19 mouse cellular contexts compared by ENCODE assay signal in genomic region chr3:51838696-51839352, GRCm38 (mm10).
DNase-seq lines count a peak whose midpoint lies in the region; ATAC-seq lines count a peak whose summit lies in the region.
"Had no signal": no experiment of that assay in that cellular context is flagged by ENCODE, and none has a peak within 500 bp of the region (broad histone marks: within the 10 kb centered on the region; RNA-seq: fewer than 3 reads in every experiment).

No protein-coding gene starts in this region.

- H3K9ac ChIP-seq in kidney, embryonic 15.5 days: no peak overlapping the region
- H3K9ac ChIP-seq in intestine, embryonic 15.5 days: no peak overlapping the region
- H3K9ac ChIP-seq in stomach, embryonic 15.5 days: no peak overlapping the region
- H3K9ac ChIP-seq: limb, embryonic 12.5 days; liver, postnatal 0 days; neural tube, embryonic 15.5 days had no signal

- no peak for DNase-seq in kidney, postnatal 36 days
- DNase-seq in frontal cortex, postnatal 36 days (ENCODE audit: low spot score in 2 of 2): no peak
- DNase-seq in frontal cortex, adult 2 months (ENCODE audit: extremely low spot score in 1 of 2, low spot score in 1 of 2): no peak
- DNase-seq: adrenal gland, postnatal 10 days; cerebellum, adult 8-10 months; heart, postnatal 4 days; kidney, adult 2 months; kidney, postnatal 10 days; layer of hippocampus, postnatal 36 days; liver, postnatal 0 days; right cerebral cortex, postnatal 25 days had no signal

- H3K4me3 ChIP-seq in kidney, embryonic 15.5 days (replicated peaks): no peak overlapping the region
- no peak overlapping the region for H3K4me3 ChIP-seq in intestine, embryonic 15.5 days (replicated peaks)
- H3K4me3 ChIP-seq in stomach, embryonic 15.5 days (replicated peaks): no peak overlapping the region
- H3K4me3 ChIP-seq: limb, embryonic 12.5 days; neural tube, embryonic 15.5 days had no signal

- ATAC-seq in kidney, embryonic 15.5 days (replicated peaks; ENCODE audit: low FRiP score): no peak
- peak; percentile 76 for ATAC-seq in intestine, embryonic 15.5 days
- ATAC-seq in megakaryocyte progenitor cell, adult 5-6 weeks (replicated peaks; ENCODE audit: poor library complexity): peak; percentile 20; the same call in 1 of the 2 replicates
- peak; percentile 70 for ATAC-seq in stomach, embryonic 15.5 days (ENCODE audit: insufficient read depth, low FRiP score, low read depth)
- ATAC-seq: liver, postnatal 0 days; lung, postnatal 0 days had no signal

- no peak overlapping the region for H3K4me2 ChIP-seq in kidney, embryonic 15.5 days
- no peak overlapping the region for H3K4me2 ChIP-seq in intestine, embryonic 15.5 days (replicated peaks)
- H3K4me2 ChIP-seq in stomach, embryonic 15.5 days: no peak overlapping the region
- H3K4me2 ChIP-seq: limb, embryonic 12.5 days; liver, embryonic 11.5 days; neural tube, embryonic 15.5 days had no signal

- H3K27me3 ChIP-seq in kidney, embryonic 15.5 days: no peaks in the 10 kb centered on the region
- H3K27me3 ChIP-seq in intestine, embryonic 15.5 days (replicated peaks): no peaks in the 10 kb centered on the region
- H3K27me3 ChIP-seq in stomach, embryonic 15.5 days (replicated peaks): no peaks in the 10 kb centered on the region
- H3K27me3 ChIP-seq: limb, embryonic 12.5 days; neural tube, embryonic 15.5 days had no signal

- 0 out of 2 replicates have a peak, but pooled peaks cover 5% of the 10 kb centered on the region for H3K36me3 ChIP-seq in kidney, embryonic 15.5 days
- H3K36me3 ChIP-seq in intestine, embryonic 15.5 days: no peaks in the 10 kb centered on the region
- H3K36me3 ChIP-seq in stomach, embryonic 15.5 days: no peaks in the 10 kb centered on the region
- H3K36me3 ChIP-seq: limb, embryonic 12.5 days; neural tube, embryonic 15.5 days had no signal

- 0 out of 2 replicates have a peak overlapping the region, but pooled peaks have one; percentile 15 for H3K27ac ChIP-seq in kidney, embryonic 15.5 days
- H3K27ac ChIP-seq in intestine, embryonic 15.5 days: peak overlapping the region; percentile 32; the same call in 1 of the 2 replicates
- H3K27ac ChIP-seq in stomach, embryonic 15.5 days: peak overlapping the region; percentile 82
- H3K27ac ChIP-seq: limb, embryonic 12.5 days; neural tube, embryonic 15.5 days had no signal

- no peaks in the 10 kb centered on the region for H3K9me3 ChIP-seq in kidney, embryonic 15.5 days (replicated peaks)
- H3K9me3 ChIP-seq in intestine, embryonic 15.5 days: no peaks in the 10 kb centered on the region
- H3K9me3 ChIP-seq in stomach, embryonic 15.5 days: no peaks in the 10 kb centered on the region
- H3K9me3 ChIP-seq: limb, embryonic 12.5 days; neural tube, embryonic 15.5 days had no signal

- WGBS in kidney, embryonic 15.5 days: 77% methylated on average over 5 of the region's 5 CpGs
- 65% methylated on average over 5 of the region's 5 CpGs for WGBS in intestine, embryonic 15.5 days
- 58% methylated on average over 5 of the region's 5 CpGs for WGBS in stomach, embryonic 15.5 days

- peaks cover 13% of the 10 kb centered on the region; the same call in 1 of the 2 replicates for H3K4me1 ChIP-seq in kidney, embryonic 15.5 days
- 0 out of 2 replicates have a peak, but pooled peaks cover 3% of the 10 kb centered on the region for H3K4me1 ChIP-seq in intestine, embryonic 15.5 days (replicated peaks)
- 0 out of 2 replicates have a peak, but pooled peaks cover 4% of the 10 kb centered on the region for H3K4me1 ChIP-seq in stomach, embryonic 15.5 days

Comparison
In these comparisons a context has a peak if more than half of its experiments do, and no peak if none do; other contexts are left out.
1. H3K27ac ChIP-seq: peak in every context shown above with its lines; median percentile 82 in stomach, embryonic 15.5 days; 32 in intestine, embryonic 15.5 days; 15 in kidney, embryonic 15.5 days.